Mouse (Mus musculus) neural tube, embryonic 11.5 days (tissue): ENCODE measurements around the gene Mia2. TPM values are rescaled to one million over a fixed set of nuclear protein-coding genes. Genes with fewer than 3 reads are reported as not detected.
A peak's percentile ranks its signal among the peaks of the same experiment; 100 is the strongest.
"Not testable (repeated sequence)": the region's sequence is repeated elsewhere in the genome, so short reads cannot be mapped to it uniquely, and the experiment has no call there.

ENCODE experiments used
- ATAC-seq: fragments of 200-750 bp; cut with Nextera tagmentation; 2 replicates; pipeline ENCODE4 v1.8.0; 2017; ENCODE audit warnings: moderate number of reproducible peaks, mild to moderate bottlenecking, moderate TSS enrichment, moderate library complexity; ENCODE audit not compliant: insufficient read depth, low FRiP score, low TSS enrichment
- DNase-seq: peaks from one replicate; pipeline ENCODE4 v3.0.0-alpha.2; 2015; ENCODE audit warnings: low spot score
- H3K27ac ChIP-seq: fragments of 300-500 bp; sonication (generic); 2 replicates; pipeline ENCODE4 v1.5.1; 2014; ENCODE audit warnings: low read depth, mild to moderate bottlenecking, low read length
- H3K27me3 ChIP-seq: fragments of 300-500 bp; sonication (generic); 2 replicates; pipeline ENCODE4 v1.6.1; 2014; ENCODE audit warnings: mild to moderate bottlenecking, low read length, mixed read lengths; ENCODE audit not compliant: control insufficient read depth, insufficient read depth
- H3K36me3 ChIP-seq: fragments of 300-500 bp; sonication (generic); 2 replicates; pipeline ENCODE4 v1.6.1; 2014; ENCODE audit warnings: mild to moderate bottlenecking, low read length, moderate library complexity, mixed read lengths; ENCODE audit not compliant: control insufficient read depth, insufficient read depth
- H3K4me1 ChIP-seq: fragments of 300-500 bp; sonication (generic); 2 replicates; pipeline ENCODE4 v1.6.1; 2014; ENCODE audit warnings: low read length, mixed read lengths; ENCODE audit not compliant: control insufficient read depth, insufficient read depth
- H3K4me2 ChIP-seq: fragments of 300-500 bp; sonication (generic); 2 replicates; pipeline ENCODE4 v1.6.1; 2014; ENCODE audit warnings: low read depth, mild to moderate bottlenecking, moderate library complexity
- H3K4me3 ChIP-seq: fragments of 300-500 bp; sonication (generic); 2 replicates; pipeline ENCODE4 v1.5.1; 2014; ENCODE audit warnings: low read depth, low read length
- H3K9ac ChIP-seq: fragments of 300-500 bp; sonication (generic); 2 replicates; pipeline ENCODE4 v1.6.1; 2014; ENCODE audit warnings: mild to moderate bottlenecking, low read length
- H3K9me3 ChIP-seq: fragments of 300-500 bp; sonication (generic); 2 replicates; pipeline ENCODE4 v1.6.1; 2016; ENCODE audit warnings: low read length; ENCODE audit not compliant: control insufficient read depth
- WGBS: fragments of 180-500 bp; shearing (Covaris S2); extraction: QIAGEN DNeasy Blood & Tissue Kit; methylation state at CpG from one replicate; pipeline ENCODE4 v1.1.7; 2014; 5-methylcytosine and 5-hydroxymethylcytosine counted together
- polyA plus RNA-seq: library from polyadenylated mRNA; unstranded; fragments of >200 nt; fragmentation: Nextera tagmentation; extraction: Ambion mirVana; gene quantifications from 2 replicates; pipeline ENCODE4 v1.2.1, GENCODE M21; 2014

Gene Mia2
- 55.1 and 58.1 TPM in 2 replicates for polyA plus RNA-seq

- H3K4me1 ChIP-seq, result no peaks in the 10 kb centered on the region
- no peaks in the 10 kb centered on the region for H3K9me3 ChIP-seq
- no peak within 1 kb of the TSS for H3K4me3 ChIP-seq
- no peaks in the 10 kb centered on the region for H3K36me3 ChIP-seq
- 78% methylated on average over 19 of the region's 19 CpGs for WGBS
- no peak within 1 kb of the TSS for H3K4me2 ChIP-seq
- ATAC-seq, result no peak
- no peak for DNase-seq
- no peak within 1 kb of the TSS for H3K27ac ChIP-seq
- H3K27me3 ChIP-seq, result no peaks in the 10 kb centered on the region
- no peak within 1 kb of the TSS for H3K9ac ChIP-seq
These were observed at the start of gene Mia2 for GRCm38 (mm10) chr12:59095104-59096025. TSS of gene Mia2 (plus strand) at chr12:59095799.

- no peak for DNase-seq
- no peak overlapping the region for H3K27ac ChIP-seq
- no peak overlapping the region for H3K9ac ChIP-seq
- no peaks in the 10 kb centered on the region for H3K4me1 ChIP-seq
- H3K9me3 ChIP-seq, result no peaks in the 10 kb centered on the region
- H3K4me2 ChIP-seq, result no peak overlapping the region
- peaks cover 2% of the 10 kb centered on the region; the same call in 1 of the 2 replicates for H3K36me3 ChIP-seq
- no peaks in the 10 kb centered on the region for H3K27me3 ChIP-seq
- WGBS, result 95% methylated on average over 3 of the region's 3 CpGs
- H3K4me3 ChIP-seq, result no peak overlapping the region
- ATAC-seq, result no peak
These were observed 43.1 kb upstream of the Mia2 start for GRCm38 (mm10) chr12:59052470-59052869.

GRCm38 (mm10) chr12:59053166-59053565, 42.4 kb upstream of the Mia2 start:
- no peak overlapping the region for H3K9ac ChIP-seq
- no peak overlapping the region for H3K4me3 ChIP-seq
- H3K27ac ChIP-seq, result no peak overlapping the region
- no peak for DNase-seq
- peaks cover 2% of the 10 kb centered on the region; the same call in 1 of the 2 replicates for H3K36me3 ChIP-seq
- H3K4me1 ChIP-seq, result no peaks in the 10 kb centered on the region
- no peaks in the 10 kb centered on the region for H3K27me3 ChIP-seq
- H3K9me3 ChIP-seq, result no peaks in the 10 kb centered on the region
- no peak for ATAC-seq
- no peak overlapping the region for H3K4me2 ChIP-seq
- 93% methylated on average over 5 of the region's 5 CpGs for WGBS

- Histone ChIP-seq H3K4me2 (no peak overlapping the region), H3K27ac (no peak overlapping the region), H3K4me3 (no peak overlapping the region), H3K9ac (no peak overlapping the region), H3K9me3 (no peaks in the 10 kb centered on the region), H3K4me1 (no peaks in the 10 kb centered on the region), H3K27me3 (no peaks in the 10 kb centered on the region), H3K36me3 (peaks cover 2% of the 10 kb centered on the region; the same call in 1 of the 2 replicates)
- DNase-seq (no peak), ATAC-seq (no peak)
These were observed 41.6 kb upstream of the Mia2 start for GRCm38 (mm10) chr12:59053976-59054375.

GRCm38 (mm10) chr12:59055196-59055850, 40.3 kb upstream of the Mia2 start:
- DNase-seq (no peak), ATAC-seq (no peak)
- no peak overlapping the region for H3K4me3 ChIP-seq
- no peaks in the 10 kb centered on the region for H3K9me3 ChIP-seq
- H3K4me2 ChIP-seq, result no peak overlapping the region
- no peak overlapping the region for H3K9ac ChIP-seq
- no peaks in the 10 kb centered on the region for H3K27me3 ChIP-seq
- no peak overlapping the region for H3K27ac ChIP-seq
- WGBS, result 97% methylated on average over 4 of the region's 4 CpGs
- H3K36me3 ChIP-seq, result peaks cover 2% of the 10 kb centered on the region; the same call in 1 of the 2 replicates
- peaks cover 5% of the 10 kb centered on the region; the same call in 1 of the 2 replicates for H3K4me1 ChIP-seq

- no peak overlapping the region for H3K4me2 ChIP-seq
- H3K4me3 ChIP-seq, result no peak overlapping the region
- no peak overlapping the region for H3K27ac ChIP-seq
- H3K9me3 ChIP-seq, result no peaks in the 10 kb centered on the region
- no peaks in the 10 kb centered on the region for H3K27me3 ChIP-seq
- ATAC-seq (no peak), DNase-seq (no peak)
- 96% methylated on average over 11 of the region's 11 CpGs for WGBS
- peaks cover 2% of the 10 kb centered on the region; the same call in 1 of the 2 replicates for H3K36me3 ChIP-seq
- H3K9ac ChIP-seq, result no peak overlapping the region
- H3K4me1 ChIP-seq, result peaks cover 6% of the 10 kb centered on the region; the same call in 1 of the 2 replicates
These were observed 39.4 kb upstream of the Mia2 start for GRCm38 (mm10) chr12:59056222-59056621.

- not testable (repeated sequence) for H3K4me3 ChIP-seq, H3K9ac ChIP-seq, H3K27ac ChIP-seq, H3K4me2 ChIP-seq, H3K27me3 ChIP-seq, ATAC-seq, H3K9me3 ChIP-seq, H3K4me1 ChIP-seq, DNase-seq, H3K36me3 ChIP-seq
- WGBS, result 92% methylated on average over 5 of the region's 5 CpGs
These were observed 37.4 kb upstream of the Mia2 start for GRCm38 (mm10) chr12:59058242-59058641.

GRCm38 (mm10) chr12:59060322-59060721, 35.3 kb upstream of the Mia2 start:
- H3K27ac ChIP-seq, result peak overlapping the region; percentile 86; the same call in 1 of the 2 replicates
- H3K4me2 ChIP-seq, result peak overlapping the region; percentile 86
- WGBS, result 75% methylated on average over 4 of the region's 4 CpGs
- no peak for DNase-seq
- H3K9ac ChIP-seq, result peak overlapping the region; percentile 87
- peaks cover 6% of the 10 kb centered on the region; the same call in 1 of the 2 replicates for H3K4me1 ChIP-seq
- H3K36me3 ChIP-seq, result peaks cover 2% of the 10 kb centered on the region; the same call in 1 of the 2 replicates
- H3K4me3 ChIP-seq, result peak overlapping the region; percentile 71
- no peak for ATAC-seq
- no peaks in the 10 kb centered on the region for H3K9me3 ChIP-seq
- H3K27me3 ChIP-seq, result no peaks in the 10 kb centered on the region
